Mouse (Mus musculus): Measurements from ENCODE around the gene Mfsd4b2.
"Not testable (repeated sequence)": the region's sequence is repeated elsewhere in the genome, so short reads cannot be mapped to it uniquely, and the experiment has no call there.

The Mfsd4b2 gene

GRCm38 (mm10) chr10:39926616-39927139 lies at the start of gene Mfsd4b2:
Gene Mfsd4b2, minus strand, starts transcription at chr10:39926923.
- DNase-seq (ENCODE audit: low spot score in 2 of 2) = peak in 1 of 2 experiments; percentile 10

DNA sequence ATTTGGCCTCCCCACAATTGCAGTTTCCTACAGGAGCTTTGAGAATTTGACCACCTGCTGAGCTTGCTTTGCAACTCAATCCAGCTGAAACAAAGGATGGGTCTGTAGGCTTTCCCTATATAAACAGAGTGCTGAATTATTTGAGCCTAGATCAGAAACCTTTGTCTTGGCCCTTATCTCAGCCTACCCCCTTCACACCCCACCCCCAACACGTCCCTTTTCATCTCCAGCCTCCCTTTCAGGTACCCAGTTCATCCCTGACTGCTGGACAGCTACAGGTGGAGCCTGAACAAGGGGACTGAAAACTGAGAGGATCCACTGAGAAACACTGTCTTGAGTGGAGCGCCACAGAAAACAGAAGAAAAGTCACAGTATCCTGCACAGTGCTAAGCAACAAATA lies 49.0 kb upstream of the Mfsd4b2 start:
- no peak for DNase-seq (ENCODE audit: low spot score in 2 of 2)

- no peak for DNase-seq (ENCODE audit: low spot score in 2 of 2)
These were observed 48.3 kb upstream of the Mfsd4b2 start for GRCm38 (mm10) chr10:39974982-39975381.

DNA sequence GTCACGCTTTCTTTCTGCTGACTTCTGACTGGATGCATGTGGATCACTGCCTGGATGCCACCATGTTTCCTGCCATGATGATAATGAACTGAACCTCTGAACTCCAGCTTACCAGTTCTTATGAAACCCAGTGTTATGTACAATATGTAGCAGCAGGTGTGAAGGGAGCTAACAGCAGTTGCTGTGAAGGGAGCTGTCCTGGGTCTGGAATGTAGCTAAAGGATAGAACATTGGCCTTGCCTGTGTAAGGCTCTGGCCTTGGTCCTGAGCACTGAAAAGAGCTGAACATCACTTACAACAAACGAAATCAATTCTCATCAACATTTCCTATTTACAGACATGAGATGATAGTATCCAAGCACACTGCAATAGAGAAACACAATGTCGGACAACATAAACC lies 40.8 kb upstream of the Mfsd4b2 start:
- DNase-seq (ENCODE audit: low spot score in 2 of 2) = no peak

DNA sequence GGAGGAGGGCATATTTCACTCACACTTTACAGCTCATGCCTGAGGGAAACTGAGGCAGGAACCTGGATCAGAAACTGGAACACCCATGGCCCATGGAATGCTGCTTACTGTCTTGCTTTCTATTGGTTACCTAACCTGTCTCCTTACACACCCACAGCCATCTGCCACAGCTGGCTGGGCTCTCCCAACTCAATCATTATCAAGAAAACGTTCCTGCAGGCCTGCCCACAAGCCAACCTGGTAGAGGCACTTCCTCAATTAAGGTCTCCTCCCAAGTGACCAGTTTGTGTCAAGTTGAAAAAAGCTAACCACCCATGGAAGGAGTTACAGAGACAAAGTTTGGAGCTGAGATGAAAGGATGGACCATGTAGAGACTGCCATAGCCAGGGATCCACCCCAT lies 35.2 kb upstream of the Mfsd4b2 start:
- DNase-seq (ENCODE audit: low spot score in 2 of 2) = no peak

GRCm38 (mm10) chr10:39960441-39960822 lies 33.7 kb upstream of the Mfsd4b2 start:
- DNase-seq (ENCODE audit: low spot score in 2 of 2) = peak in 1 of 2 experiments; percentile 3

DNA sequence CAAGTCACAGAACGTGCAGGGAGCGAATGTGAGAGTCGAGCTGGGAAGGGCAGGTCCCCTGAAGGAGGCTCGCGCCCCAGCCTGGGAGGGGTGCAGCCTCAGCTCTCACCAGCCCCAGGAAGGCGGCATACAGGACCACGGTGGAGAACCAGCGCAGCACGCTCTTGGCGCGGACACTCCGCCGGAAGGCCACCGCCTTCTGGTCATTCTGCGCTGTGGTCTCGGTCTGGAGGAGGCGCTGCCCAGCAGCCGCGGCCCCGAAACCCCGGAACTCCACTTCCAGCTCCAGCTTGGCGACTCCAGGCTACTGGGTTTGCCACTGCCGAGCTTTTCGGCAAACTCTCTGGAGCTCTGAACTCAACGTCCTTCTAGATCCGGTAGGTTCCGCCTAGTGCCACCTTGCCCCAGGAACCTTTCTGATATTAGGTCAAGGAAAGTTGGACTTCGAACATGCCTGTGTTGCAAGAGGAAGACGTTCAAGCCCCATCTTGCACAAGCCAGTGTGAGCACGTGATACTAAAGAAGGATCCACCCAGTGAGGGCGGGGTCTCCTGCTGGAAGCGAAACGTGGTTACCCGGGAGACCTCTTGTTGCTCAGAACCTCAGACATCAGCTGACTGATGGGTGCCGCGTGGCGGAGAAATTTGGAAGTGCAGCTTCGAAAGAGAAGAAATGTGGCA lies 33.2 kb upstream of the Mfsd4b2 start, which contains the start of gene Mfsd4b3:
Gene Mfsd4b3, minus strand, starts transcription at position 393 of the 680 bp plus-strand sequence.
- DNase-seq (ENCODE audit: low spot score in 2 of 2) = peak; percentile 82 to 89

DNA sequence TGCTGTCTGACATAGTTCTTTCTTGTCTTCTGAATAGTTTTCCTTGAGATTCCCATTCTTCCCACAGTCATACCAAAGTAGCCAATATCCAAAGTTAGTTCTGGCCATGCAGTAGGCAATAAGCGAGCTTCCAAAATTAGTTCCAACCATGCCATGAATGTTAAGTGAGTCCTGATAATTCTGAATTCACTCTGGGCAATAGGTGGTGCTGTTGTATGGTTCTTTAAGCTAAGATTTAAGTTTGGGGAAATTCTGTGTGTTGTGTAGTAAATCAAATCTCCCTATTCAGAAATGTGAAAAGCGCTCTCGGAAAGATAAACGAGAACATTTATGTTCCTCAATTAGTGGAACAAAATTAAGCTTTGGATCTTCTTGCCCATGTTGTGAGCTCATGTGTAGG lies 31.5 kb upstream of the Mfsd4b2 start:
- DNase-seq (ENCODE audit: low spot score in 2 of 2) = no peak

- DNase-seq (ENCODE audit: low spot score in 2 of 2) = no peak
These were observed 29.7 kb upstream of the Mfsd4b2 start for GRCm38 (mm10) chr10:39956340-39956878.

DNA sequence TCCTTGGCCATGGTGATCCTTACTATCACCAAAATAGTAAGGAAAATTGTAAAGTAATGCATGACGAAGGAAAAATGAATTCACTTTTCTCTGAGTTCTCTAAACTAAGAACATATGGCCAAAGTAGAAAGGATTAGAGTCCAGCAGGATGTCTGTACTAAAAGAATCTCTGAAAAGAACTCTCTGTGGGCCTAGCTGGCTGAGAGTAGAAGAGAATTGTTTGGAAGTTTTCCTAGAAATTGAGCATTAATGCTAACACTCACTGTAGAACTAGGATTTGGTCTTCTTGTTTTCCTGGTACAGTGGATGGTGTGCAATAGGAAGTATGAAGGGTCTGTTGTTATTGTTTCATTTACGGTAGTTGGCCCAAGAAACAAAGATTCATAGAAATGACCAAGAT lies 28.4 kb upstream of the Mfsd4b2 start:
- no peak for DNase-seq (ENCODE audit: low spot score in 2 of 2)

GRCm38 (mm10) chr10:39949377-39949954 lies 22.7 kb upstream of the Mfsd4b2 start:
- DNase-seq (ENCODE audit: low spot score in 2 of 2) = no peak

- DNase-seq (ENCODE audit: low spot score in 2 of 2) = not testable (repeated sequence)
These were observed 20.5 kb upstream of the Mfsd4b2 start for GRCm38 (mm10) chr10:39947195-39947594.

- DNase-seq (ENCODE audit: low spot score in 2 of 2) = no peak
These were observed 9.8 kb upstream of the Mfsd4b2 start for GRCm38 (mm10) chr10:39936553-39936952.

DNA sequence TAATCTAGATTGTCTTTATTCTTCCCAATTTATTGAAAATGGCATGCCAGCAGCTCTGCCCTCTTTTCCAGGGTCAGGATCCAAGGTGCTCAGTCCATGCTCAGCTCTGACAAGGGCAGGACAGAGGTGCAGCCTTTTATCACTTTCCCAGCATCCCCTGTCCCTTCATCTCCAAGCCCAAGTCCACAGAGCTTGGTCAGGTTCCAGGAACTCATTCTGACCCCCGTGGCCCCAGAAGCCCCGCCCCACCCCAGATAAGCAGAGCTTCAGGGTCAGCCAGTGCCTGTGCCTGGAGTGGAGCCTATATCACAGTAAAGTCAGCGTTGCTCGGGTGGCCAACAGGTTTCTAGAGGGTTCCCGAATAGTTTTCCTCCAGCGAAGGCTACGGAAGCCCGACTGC lies 2.2 kb downstream of the Mfsd4b2 start:
- DNase-seq (ENCODE audit: low spot score in 2 of 2) = not testable (repeated sequence)

DNA sequence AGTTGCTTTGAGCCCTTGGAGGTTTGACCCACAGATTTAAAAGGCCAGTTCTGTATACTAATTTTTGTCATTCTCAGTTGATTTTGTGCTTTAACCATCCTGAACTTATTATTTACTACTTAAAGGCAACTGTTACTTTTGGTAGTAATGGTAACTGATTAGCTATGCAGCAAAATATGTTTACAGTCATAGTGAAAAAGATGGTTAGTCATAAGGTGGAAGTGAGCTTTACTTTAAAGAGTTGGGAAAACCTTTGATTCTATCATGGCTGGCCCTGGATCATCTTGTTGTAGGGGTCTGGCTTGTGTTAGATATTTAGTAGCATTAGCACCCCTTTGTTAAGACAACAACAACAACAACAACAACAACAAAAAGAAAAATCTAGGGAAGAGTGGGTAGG lies 14.1 kb downstream of the Mfsd4b2 start:
- no peak for DNase-seq (ENCODE audit: low spot score in 2 of 2)

GRCm38 (mm10) chr10:39908768-39909441 lies 17.8 kb downstream of the Mfsd4b2 start:
- DNase-seq (ENCODE audit: low spot score in 2 of 2) = no peak

DNA sequence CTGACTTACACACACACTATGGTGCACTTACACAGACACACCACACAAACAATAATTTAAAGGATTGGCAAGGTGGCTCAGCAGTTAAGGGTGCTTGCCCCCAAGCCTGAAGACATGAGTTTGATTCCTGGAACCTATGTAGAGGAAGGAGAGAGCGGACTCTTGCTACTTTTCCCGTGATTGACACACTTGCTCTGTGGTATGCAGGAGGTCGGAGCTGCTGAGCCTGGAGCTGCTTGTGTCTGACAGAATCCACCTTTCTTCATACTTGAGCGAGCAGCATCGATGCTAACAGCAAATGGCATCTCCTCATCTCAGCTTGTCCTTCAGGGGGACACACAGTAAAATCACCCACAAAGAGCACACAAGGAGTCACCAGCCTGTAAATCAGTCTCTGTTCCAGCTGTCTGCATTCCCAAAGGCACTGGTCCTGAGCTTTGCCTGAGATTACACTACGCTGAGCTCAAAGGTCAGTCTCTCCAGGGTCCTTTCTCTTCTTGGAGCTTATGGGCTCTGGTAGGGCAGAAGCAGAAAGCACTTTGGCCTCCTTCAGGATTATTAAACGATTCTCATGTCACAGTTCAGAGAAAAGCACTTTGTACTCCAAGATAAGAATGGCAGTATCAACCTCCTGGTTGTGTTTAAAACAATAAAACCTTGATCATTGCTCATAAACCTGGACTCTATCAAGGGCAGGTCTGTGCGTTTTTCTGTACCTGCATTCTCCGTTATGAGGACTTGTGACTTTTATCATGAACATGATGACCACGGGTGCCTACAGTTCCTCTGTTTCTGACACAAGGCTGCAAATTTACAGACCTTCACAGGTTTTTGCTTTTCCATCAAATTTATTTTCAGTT lies 19.7 kb downstream of the Mfsd4b2 start:
- DNase-seq (ENCODE audit: low spot score in 2 of 2) = no peak

GRCm38 (mm10) chr10:39904191-39904590 lies 22.5 kb downstream of the Mfsd4b2 start:
- no peak for DNase-seq (ENCODE audit: low spot score in 2 of 2)

DNA sequence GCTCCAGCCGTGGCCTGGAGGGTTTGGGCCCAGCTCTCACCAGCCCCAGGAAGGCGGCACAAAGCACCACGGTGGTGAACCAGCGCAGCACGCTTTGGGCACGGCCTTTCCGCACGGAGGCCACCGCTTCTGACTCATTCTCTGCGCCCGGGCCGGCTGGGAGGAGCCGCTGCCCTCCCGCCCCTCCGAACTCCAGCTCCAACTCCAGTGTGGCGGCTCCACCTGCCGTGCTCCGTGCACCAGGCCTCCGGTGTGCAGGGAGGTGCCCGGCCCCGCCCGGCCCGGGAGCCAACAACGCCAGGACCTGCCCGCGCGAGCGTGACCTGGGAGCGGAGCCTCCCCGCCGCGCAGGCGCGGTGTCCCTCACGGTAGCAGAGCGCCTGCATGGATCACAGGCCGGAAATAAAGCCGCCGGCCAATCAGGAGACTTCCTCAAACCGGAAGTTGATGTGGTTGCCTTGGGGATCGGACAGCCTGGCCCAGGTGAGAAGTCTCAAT lies 27.8 kb downstream of the Mfsd4b2 start, which contains the start of gene Mfsd4b4:
Gene Mfsd4b4, minus strand, starts transcription at position 365 of the 498 bp plus-strand sequence.
- peak; percentile 56 to 71 for DNase-seq (ENCODE audit: low spot score in 2 of 2)

GRCm38 (mm10) chr10:39896503-39896902 lies 30.2 kb downstream of the Mfsd4b2 start:
- DNase-seq (ENCODE audit: low spot score in 2 of 2) = no peak
